Mouse (Mus musculus): ENCODE measurements around the gene Lrp8.

- TF ChIP-seq ZNF384 (IDR thresholded peaks at IDR 0.05; ENCODE audit: low read depth, low read length) (no peak), CHD1 (IDR thresholded peaks at IDR 0.05; ENCODE audit: low read depth, low read length) (no peak), POLR2A (IDR thresholded peaks at IDR 0.05; ENCODE audit: low read depth, low read length) (peak; percentile 94), CTCF (conservative IDR thresholded peaks at IDR 0.05 in 1 of 2, IDR thresholded peaks at IDR 0.05 in 1 of 2; ENCODE audit: low read depth in 2 of 2, low read length in 2 of 2) (no peak), POLR2AphosphoS2 (IDR thresholded peaks at IDR 0.05; ENCODE audit: low read depth, low read length) (0 out of 2 replicates have a peak, but pooled peaks have one; percentile 70)
Observed at GRCm38 (mm10) chr4:107879254-107880050, 77.4 kb downstream of the Lrp8 start, which contains the start of gene Magoh.
